In genomic region chr11:117790286-117790685, GRCm38 (mm10) we compare ENCODE assay signal across 8 mouse cellular contexts. TPM values are rescaled to one million over a fixed set of nuclear protein-coding genes. Genes with fewer than 3 reads are reported as not detected.
A peak's percentile ranks its signal among the peaks of the same experiment; 100 is the strongest.
DNase-seq lines count a peak whose midpoint lies in the region.

No protein-coding gene starts in this region.

- H3K27me3 ChIP-seq in erythroblast, embryonic 14.5 days (ENCODE audit: control insufficient read depth), result no peaks in the 10 kb centered on the region

- peak; percentile 58 to 63 for DNase-seq in CD8-positive naive resting alpha-beta T cell, adult 2 months (ENCODE audit: low read depth in 2 of 2, low spot score in 2 of 2)
- DNase-seq in ZHBTc4 (ENCODE audit: low read depth, low spot score), result peak; percentile 85
- DNase-seq in heart, postnatal 36 days, result peak; percentile 78 to 81
- peak; percentile 78 for DNase-seq in layer of hippocampus, adult 11-12 months (ENCODE audit: low spot score)
- DNase-seq in lung, postnatal 10 days, result peak; percentile 83
- DNase-seq in right cerebral cortex, postnatal 4 days, result peak; percentile 61
- DNase-seq in urinary bladder, postnatal 4 days (ENCODE audit: low spot score in 2 of 2), result peak; percentile 65 to 78

- H3K9me3 ChIP-seq in erythroblast, embryonic 14.5 days (ENCODE audit: control insufficient read depth, low read length), result no peaks in the 10 kb centered on the region

- peak overlapping the region; percentile 61 for H3K4me3 ChIP-seq in erythroblast, embryonic 14.5 days (replicated peaks)

- H3K4me1 ChIP-seq in erythroblast, embryonic 14.5 days (ENCODE audit: control insufficient read depth), result peaks cover 80% of the 10 kb centered on the region

- H3K36me3 ChIP-seq in erythroblast, embryonic 14.5 days (ENCODE audit: control insufficient read depth), result peaks cover 90% of the 10 kb centered on the region

- intact Hi-C loops in heart, postnatal 36 days (cut with DNase I), result loop anchor here (1.0 kb wide), 1 partner anchor 34 kb away; no protein-coding TSS in a partner anchor

RNA-seq across cellular contexts. Expression of gene 6030468B19Rik, which starts 7.2 kb away (rescaled TPM):
- polyA plus RNA-seq in erythroblast, embryonic 14.5 days (2012), result 202 and 213 TPM in 2 replicates
- total RNA-seq in heart, postnatal 36 days (2021), result not detected

RNA-seq across cellular contexts. Expression of gene Tmc6, which starts 8.3 kb away (rescaled TPM):
- polyA plus RNA-seq in erythroblast, embryonic 14.5 days (2012), result 61.5 and 62.4 TPM in 2 replicates
- 10 to 100 TPM; 11.2 to 18.4 TPM for total RNA-seq in heart, postnatal 36 days (2021)

RNA-seq across cellular contexts. Expression of gene Tmc8, which starts 8.4 kb away (rescaled TPM):
- polyA plus RNA-seq in erythroblast, embryonic 14.5 days (2012), result 39.5 and 54.7 TPM in 2 replicates
- 1 to 10 TPM; 4.0 to 4.1 TPM for total RNA-seq in heart, postnatal 36 days (2021)

RNA-seq across cellular contexts. Expression of gene Gm20708, which starts 19.2 kb away (rescaled TPM):
- 0.16 TPM in 2 replicates for polyA plus RNA-seq in erythroblast, embryonic 14.5 days (2012)
- total RNA-seq in heart, postnatal 36 days (2021), result 1 to 10 TPM in 1 of 2 experiments, not detected in 1; 1.1 TPM

RNA-seq across cellular contexts. Expression of gene Syngr2, which starts 19.2 kb away (rescaled TPM):
- 7.2 and 10.2 TPM in 2 replicates for polyA plus RNA-seq in erythroblast, embryonic 14.5 days (2012)
- total RNA-seq in heart, postnatal 36 days (2021), result 100 to 1,000 TPM; 109 to 119 TPM

Comparison
In these comparisons a context has a peak if more than half of its experiments do, and no peak if none do; other contexts are left out.
1. Peak in every context shown above with its lines: DNase-seq and H3K4me3 ChIP-seq.